Mouse (Mus musculus): ENCODE measurements around the gene Pid1.

- TF ChIP-seq GATA1 (IDR thresholded peaks at IDR 0.05; ENCODE audit: borderline replicate concordance, low read length), result no peak
- TF ChIP-seq FLI1 (IDR thresholded peaks at IDR 0.05; ENCODE audit: low read length), result no peak
Observed at GRCm38 (mm10) chr1:84380895-84381294, 16.9 kb upstream of the Pid1 start.
